8 mouse cellular contexts compared by ENCODE assay signal in genomic region chr8:12756391-12757157, GRCm38 (mm10). TPM values are rescaled to one million over a fixed set of nuclear protein-coding genes. Genes with fewer than 3 reads are reported as not detected.
DNase-seq lines count a peak whose midpoint lies in the region; ATAC-seq and TF ChIP-seq lines count a peak whose summit lies in the region.

Gene Atp11a, plus strand, starts transcription at chr8:12757014.

- H3K9ac ChIP-seq in hindbrain, postnatal 0 days (replicated peaks; ENCODE audit: low read length): peak within 1 kb of the TSS; percentile 91

- no peaks in the 10 kb centered on the region for H3K9me3 ChIP-seq in hindbrain, postnatal 0 days (ENCODE audit: low read length)

- no peaks in the 10 kb centered on the region for H3K36me3 ChIP-seq in hindbrain, postnatal 0 days (ENCODE audit: insufficient read depth, low read length)
- H3K36me3 ChIP-seq in macrophage (ENCODE audit: inconsistent target): no peaks in the 10 kb centered on the region

- DNase-seq in adipocyte (ENCODE audit: low spot score): peak; percentile 60
- DNase-seq in cerebellum, postnatal 25 days: peak; percentile 78 to 90
- DNase-seq in gastrocnemius, postnatal 10 days: peak; percentile 74
- peak; percentile 89 for DNase-seq in hindbrain, postnatal 0 days (ENCODE audit: low spot score)
- peak in 1 of 2 experiments; percentile 67 for DNase-seq in left cerebral cortex, adult 8-10 months (ENCODE audit: low spot score in 2 of 2)
- peak; percentile 56 to 57 for DNase-seq in right cerebral cortex, adult 2 months (ENCODE audit: low spot score in 2 of 2)
- DNase-seq in MN1 (ENCODE audit: low spot score): no peak

- WGBS in hindbrain, postnatal 0 days: 1% methylated on average over 41 of the region's 62 CpGs
- 0% methylated on average over 9 of the region's 62 CpGs for WGBS in macrophage (ENCODE audit: missing documents)

- peak within 1 kb of the TSS; percentile 94 for H3K4me2 ChIP-seq in hindbrain, postnatal 0 days (ENCODE audit: low read depth, low read length)

- peak; percentile 88 for ATAC-seq in hindbrain, postnatal 0 days

- peak within 1 kb of the TSS; percentile 72 for H3K27ac ChIP-seq in hindbrain, postnatal 0 days
- H3K27ac ChIP-seq in macrophage: no peak within 1 kb of the TSS

- peaks cover 3% of the 10 kb centered on the region; the same call in 1 of the 2 replicates for H3K4me1 ChIP-seq in hindbrain, postnatal 0 days (ENCODE audit: insufficient read depth, low read length)

- no peaks in the 10 kb centered on the region for H3K27me3 ChIP-seq in hindbrain, postnatal 0 days (ENCODE audit: insufficient read depth, low read length)

- H3K79me2 ChIP-seq in macrophage (ENCODE audit: inconsistent target): peaks cover 28% of the 10 kb centered on the region; the same call in 1 of the 2 replicates

- TF ChIP-seq CTCF in hindbrain, postnatal 0 days (IDR thresholded peaks at IDR 0.05; ENCODE audit: low read depth): no peak

- H3K4me3 ChIP-seq in hindbrain, postnatal 0 days (ENCODE audit: low read length): peak within 1 kb of the TSS; percentile 93
- peak within 1 kb of the TSS; percentile 36 for H3K4me3 ChIP-seq in macrophage (ENCODE audit: inconsistent target)

RNA-seq across cellular contexts. Expression of gene Atp11a, which starts in this region (rescaled TPM):
- 10 to 100 TPM; 22.9 to 28.4 TPM for total RNA-seq in gastrocnemius, postnatal 10 days (2021)
- 35.2 and 48.8 TPM in 2 replicates for total RNA-seq in hindbrain, postnatal 0 days (2014; rRNA removed)
- 12.5 and 12.9 TPM in 2 replicates for polyA plus RNA-seq in hindbrain, postnatal 0 days (2015; fragmentation: Nextera tagmentation; extraction: Ambion mirVana)
- total RNA-seq in left cerebral cortex, adult 8-10 months (2022): 10 to 100 TPM; 52.3 to 65.7 (median 61.4) TPM
- 100 to 1,000 TPM in 12 of 26 experiments, 10 to 100 TPM in 14; 77.8 to 679 (median 98.7) TPM for total RNA-seq in macrophage (2018; cell fraction: chromatin; rRNA removed)
- 10 to 100 TPM; 14.1 to 38.8 (median 21.2) TPM for total RNA-seq in macrophage (2018; cell fraction: cytosol; rRNA removed)
- 100 to 1,000 TPM in 4 of 26 experiments, 10 to 100 TPM in 22; 47.0 to 361 (median 57.3) TPM for total RNA-seq in macrophage (2018; cell fraction: nucleus; rRNA removed)
- 17.0 to 22.5 TPM (median 18.3 TPM) in 3 replicates for polyA plus RNA-seq in macrophage (2018)
